Mouse (Mus musculus) lung, postnatal 0 days (tissue): ENCODE results near the gene Cops7a.

ENCODE experiments used
- CTCF ChIP-seq: IDR thresholded peaks from 2 replicates; pipeline ENCODE4 v1.5.1; 2016; ENCODE audit warnings: antibody characterized with exemption, mild to moderate bottlenecking
- EP300 ChIP-seq: IDR thresholded peaks from 2 replicates; pipeline ENCODE4 v1.6.1; 2016; ENCODE audit warnings: antibody characterized with exemption, mild to moderate bottlenecking, control low read depth

DNA sequence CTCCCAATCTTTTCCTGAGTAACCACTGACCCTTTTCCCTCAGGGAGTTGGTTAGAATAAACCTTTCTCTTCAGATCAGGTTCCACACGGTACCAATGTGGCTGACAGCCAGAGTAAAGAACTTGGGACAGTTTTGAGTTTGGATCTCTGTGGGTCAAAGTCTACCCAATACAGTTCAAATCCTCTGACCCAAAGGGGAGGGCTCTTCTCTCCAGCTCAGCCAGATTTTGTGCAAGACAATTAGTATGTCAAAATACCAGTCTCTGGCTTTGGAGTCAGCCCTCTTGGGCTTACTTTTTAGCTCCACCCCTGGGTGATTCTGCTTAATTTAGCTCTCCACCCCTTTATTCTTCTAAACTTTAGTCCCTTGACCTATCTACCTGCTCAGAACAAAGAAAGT is 35.1 kb downstream of the Cops7a start:
- TF ChIP-seq CTCF (no peak), EP300 (no peak)
